Mouse (Mus musculus) gastrocnemius, adult 2 months (tissue): Measurements from ENCODE around the gene Sec24b. TPM values are rescaled to one million over a fixed set of nuclear protein-coding genes. Genes with fewer than 3 reads are reported as not detected.
A peak's percentile ranks its signal among the peaks of the same experiment; 100 is the strongest.

ENCODE experiments used
- DNase-seq: peaks from one replicate; pipeline ENCODE4 v3.0.0; 2022
- H3K27ac ChIP-seq: fragments of 200-600 bp; 2 replicates; pipeline ENCODE4 v1.8.1; 2022; ENCODE audit warnings: mild to moderate bottlenecking
- H3K4me3 ChIP-seq: fragments of 200-600 bp; 2 replicates; pipeline ENCODE4 v1.8.1; 2022; ENCODE audit warnings: mild to moderate bottlenecking, moderate library complexity
- CTCF ChIP-seq: fragments of 200-600 bp; IDR thresholded peaks from 2 replicates; pipeline ENCODE4 v1.8.1; 2022; ENCODE audit warnings: antibody characterized with exemption, mild to moderate bottlenecking, moderate library complexity
- intact Hi-C: fragments of 180-260 bp; cut with DNase I; formaldehyde crosslinking; loops from one replicate; pipeline ENCODE4 v1.15.1; 2025
- total RNA-seq, 2 experiments: library from RNA; stranded (reverse); gene quantifications; 2 replicates each; pipeline ENCODE4 v1.2.3; 2021

Sec24b gene
- total RNA-seq, 2 experiments from 2014 or later = 24.9 to 28.8 TPM

DNA sequence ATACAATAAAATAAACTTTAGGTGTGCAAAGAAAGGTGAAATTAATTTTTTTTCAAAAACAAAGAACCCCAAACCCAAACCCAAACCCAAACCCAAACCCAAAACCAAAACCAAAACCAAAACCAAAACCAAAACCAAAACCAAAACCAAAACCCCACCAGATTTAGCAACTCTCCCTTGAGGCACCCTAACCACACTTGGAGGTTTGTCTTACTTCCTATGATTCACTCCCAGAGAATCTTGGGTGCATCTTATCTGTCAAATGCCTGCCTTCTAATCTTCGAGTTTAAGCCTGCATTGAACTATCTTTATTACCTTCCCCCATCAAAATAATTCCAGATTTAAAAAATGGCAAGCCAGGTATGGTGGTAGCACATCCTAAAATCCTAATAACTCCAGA, 14.4 kb upstream of the Sec24b start:
- DNase-seq = no peak
- H3K27ac ChIP-seq = no peak overlapping the region
- no peak for TF ChIP-seq CTCF
- H3K4me3 ChIP-seq = no peak overlapping the region
- intact Hi-C loops = no loop called here

DNA sequence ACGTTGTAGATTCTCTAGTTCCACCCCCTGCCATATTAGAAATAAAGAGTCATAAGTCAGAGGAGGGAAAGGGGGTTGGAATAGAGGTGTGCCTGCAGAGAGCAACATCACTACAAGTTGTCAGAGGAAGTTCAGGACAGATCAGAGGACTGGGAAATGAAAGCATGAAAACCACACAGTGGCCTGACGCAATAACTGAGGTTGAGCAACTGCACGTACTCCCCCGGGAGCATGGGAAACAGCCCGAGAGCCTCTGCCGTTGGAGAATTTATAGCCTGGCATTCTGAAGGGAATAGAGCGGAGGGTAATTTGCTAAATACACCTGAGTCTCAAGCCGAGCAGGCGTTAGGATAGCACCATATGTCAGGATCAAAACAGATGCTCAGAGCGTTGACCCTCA, 11.7 kb upstream of the Sec24b start:
- intact Hi-C loops = no loop called here
- peak; percentile 55 for DNase-seq
- H3K27ac ChIP-seq = no peak overlapping the region
- H3K4me3 ChIP-seq = peak overlapping the region; percentile 34
- no peak for TF ChIP-seq CTCF

DNA sequence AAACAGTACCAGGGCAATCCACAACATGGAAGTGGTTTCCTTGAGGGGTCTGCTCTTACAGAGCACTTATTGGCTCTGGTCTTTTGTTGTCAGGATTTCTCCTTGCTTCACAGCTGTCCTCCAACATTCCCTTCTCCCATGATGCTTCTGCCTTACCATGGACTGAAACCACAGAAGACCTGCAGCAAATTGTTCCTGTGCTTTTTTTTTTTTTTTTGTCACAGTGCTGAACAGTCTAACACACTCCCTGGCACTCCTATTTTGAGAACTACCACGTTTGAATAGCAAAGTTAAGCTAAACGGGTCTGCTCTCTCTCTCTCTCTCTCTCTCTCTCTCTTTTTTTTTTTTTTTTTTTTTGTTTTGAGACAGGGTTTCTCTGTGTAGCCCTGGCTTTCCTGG, 10.6 kb upstream of the Sec24b start:
- TF ChIP-seq CTCF = no peak
- Histone ChIP-seq H3K27ac (no peak overlapping the region), H3K4me3 (no peak overlapping the region)
- DNase-seq = no peak
- intact Hi-C loops = no loop called here

DNA sequence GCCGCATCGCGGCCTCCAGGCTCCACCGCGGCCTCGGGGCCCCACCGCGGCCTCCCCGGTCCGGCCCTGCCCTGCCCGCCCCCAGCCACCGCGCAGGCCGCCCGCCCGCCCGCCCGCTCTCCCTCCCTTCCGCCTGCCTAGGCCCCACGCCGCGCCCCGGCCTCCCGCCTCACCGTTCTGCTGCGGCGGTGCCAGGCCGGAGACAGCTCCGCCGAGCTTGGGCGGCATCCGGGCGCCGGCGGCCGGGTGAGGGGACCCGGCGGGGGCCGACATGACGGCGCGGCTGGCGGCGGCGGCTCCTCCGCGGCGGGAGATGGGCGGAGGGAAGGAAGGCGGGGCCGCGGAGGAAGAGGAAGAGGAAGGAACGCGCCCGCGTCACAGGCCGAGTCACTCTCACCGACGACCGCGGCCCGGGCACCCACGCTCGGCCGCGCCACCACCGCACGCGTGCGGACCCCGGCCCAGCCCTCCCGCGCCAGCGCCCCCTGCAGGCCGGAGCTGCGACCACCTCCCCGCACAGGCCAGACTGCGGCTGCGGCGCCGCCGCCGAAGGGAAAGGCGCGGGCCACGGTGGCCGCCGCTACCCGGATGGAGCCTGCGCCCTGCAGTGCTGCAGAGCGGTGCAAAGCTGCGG, 840 bp downstream of the Sec24b start:
- peak; percentile 80 for TF ChIP-seq CTCF
- intact Hi-C loops = loop anchor here (5.0 kb wide), 1 partner anchor 228 kb away; the partner anchor contains the start of gene Gar1
- Histone ChIP-seq H3K4me3 (peak overlapping the region; percentile 80), H3K27ac (peak overlapping the region; percentile 89)
- DNase-seq = peak; percentile 90

DNA sequence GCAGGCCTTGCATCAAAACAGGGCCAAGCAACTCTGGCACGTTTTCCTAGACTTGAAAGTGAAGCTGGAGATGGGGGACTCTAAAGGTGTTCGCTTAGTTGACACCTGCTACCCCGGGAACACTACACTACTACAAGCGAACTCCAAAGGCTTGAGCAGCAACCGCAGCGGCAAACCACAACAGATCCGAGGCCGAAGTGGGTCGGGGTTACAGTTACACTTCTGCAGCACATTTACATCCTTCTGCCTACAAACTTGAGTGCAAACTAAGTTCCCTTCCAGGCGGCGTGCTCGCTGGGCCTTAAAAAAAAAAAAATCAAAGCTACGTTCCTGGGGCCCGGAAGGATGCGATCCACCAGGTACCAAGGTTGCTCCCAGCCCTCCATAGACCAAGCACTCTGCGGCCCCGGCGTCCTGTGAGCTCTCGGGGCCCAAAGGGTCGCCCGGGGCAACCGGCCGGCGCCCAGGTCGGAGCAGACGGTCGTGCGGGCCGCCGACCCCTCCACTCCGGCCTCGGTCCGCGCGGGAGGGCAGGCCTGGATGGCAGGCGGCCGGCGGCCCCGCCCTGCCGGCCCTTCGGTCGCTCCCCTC, 1.5 kb downstream of the Sec24b start:
- H3K27ac ChIP-seq = peak overlapping the region; percentile 89
- intact Hi-C loops = loop anchor here (5.0 to 10.0 kb wide), 3 partner anchors 65 to 228 kb away; partner anchors contain the start of genes Gar1 and Pla2g12a
- no peak for TF ChIP-seq CTCF
- DNase-seq = peak; percentile 26
- peak overlapping the region; percentile 80 for H3K4me3 ChIP-seq

DNA sequence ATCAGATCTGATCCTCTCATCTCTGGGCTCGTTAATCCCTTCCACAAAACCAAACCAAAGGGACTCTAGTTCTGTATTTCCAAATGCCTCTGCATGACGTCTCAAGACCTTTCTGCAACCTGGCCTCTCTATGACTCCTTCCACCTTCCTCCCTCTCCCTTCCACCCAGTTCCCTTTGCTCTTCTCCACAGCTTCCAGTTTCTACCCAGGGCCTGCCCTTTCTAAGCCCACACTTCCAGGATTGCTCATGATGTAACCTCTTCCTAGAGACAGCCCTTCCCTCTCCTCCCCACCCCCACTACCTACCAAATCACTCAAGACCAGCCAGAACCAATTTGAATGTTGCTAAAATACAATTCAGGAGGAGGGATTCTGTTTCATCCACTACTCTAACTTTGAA, 2.9 kb downstream of the Sec24b start:
- Histone ChIP-seq H3K27ac (peak overlapping the region; percentile 89; the same call in 1 of the 2 replicates), H3K4me3 (no peak overlapping the region)
- intact Hi-C loops = loop anchor here (5.0 to 10.0 kb wide), 2 partner anchors 64 to 181 kb away; partner anchors contain the start of gene Pla2g12a
- no peak for DNase-seq
- no peak for TF ChIP-seq CTCF

DNA sequence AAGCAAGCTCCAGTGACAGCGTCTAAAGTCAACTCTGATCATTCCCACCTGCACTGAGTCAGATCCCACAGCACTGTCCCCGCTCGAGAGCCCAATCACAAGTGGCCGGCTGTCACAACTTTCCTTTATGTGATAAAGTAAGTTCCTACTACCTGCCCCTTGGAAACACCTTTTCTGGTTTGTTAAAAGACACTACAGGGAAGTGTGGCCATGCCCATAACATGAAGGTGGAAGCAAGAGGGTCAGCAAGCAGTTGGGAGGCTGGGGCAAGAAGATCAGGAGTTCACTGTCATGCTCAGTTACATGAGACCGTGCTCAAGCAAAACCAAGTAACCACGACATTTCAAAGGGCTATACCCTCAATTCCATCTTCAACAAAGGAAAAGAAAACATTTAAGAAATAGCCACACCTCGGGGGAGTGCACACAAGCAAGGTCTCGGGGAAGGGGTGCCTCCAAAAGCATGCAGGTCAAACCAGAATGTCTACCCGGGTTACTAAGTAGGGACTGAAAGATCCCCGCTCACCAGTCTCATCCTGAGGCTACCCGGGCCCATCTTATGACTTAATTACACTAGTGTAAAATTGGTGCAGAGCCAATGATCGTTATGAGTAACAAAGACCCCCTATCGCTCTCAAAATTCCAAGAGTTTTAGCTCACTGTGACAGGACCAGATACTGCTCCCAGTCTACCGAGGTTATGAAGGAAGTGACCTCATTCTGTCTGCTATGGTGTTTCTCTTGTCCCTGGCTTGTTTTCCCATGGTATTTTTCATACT, 3.6 kb downstream of the Sec24b start:
- Histone ChIP-seq H3K4me3 (no peak overlapping the region), H3K27ac (no peak overlapping the region)
- intact Hi-C loops = loop anchor here (5.0 to 10.0 kb wide), 2 partner anchors 63 to 180 kb away; partner anchors contain the start of gene Pla2g12a
- TF ChIP-seq CTCF = no peak
- no peak for DNase-seq

DNA sequence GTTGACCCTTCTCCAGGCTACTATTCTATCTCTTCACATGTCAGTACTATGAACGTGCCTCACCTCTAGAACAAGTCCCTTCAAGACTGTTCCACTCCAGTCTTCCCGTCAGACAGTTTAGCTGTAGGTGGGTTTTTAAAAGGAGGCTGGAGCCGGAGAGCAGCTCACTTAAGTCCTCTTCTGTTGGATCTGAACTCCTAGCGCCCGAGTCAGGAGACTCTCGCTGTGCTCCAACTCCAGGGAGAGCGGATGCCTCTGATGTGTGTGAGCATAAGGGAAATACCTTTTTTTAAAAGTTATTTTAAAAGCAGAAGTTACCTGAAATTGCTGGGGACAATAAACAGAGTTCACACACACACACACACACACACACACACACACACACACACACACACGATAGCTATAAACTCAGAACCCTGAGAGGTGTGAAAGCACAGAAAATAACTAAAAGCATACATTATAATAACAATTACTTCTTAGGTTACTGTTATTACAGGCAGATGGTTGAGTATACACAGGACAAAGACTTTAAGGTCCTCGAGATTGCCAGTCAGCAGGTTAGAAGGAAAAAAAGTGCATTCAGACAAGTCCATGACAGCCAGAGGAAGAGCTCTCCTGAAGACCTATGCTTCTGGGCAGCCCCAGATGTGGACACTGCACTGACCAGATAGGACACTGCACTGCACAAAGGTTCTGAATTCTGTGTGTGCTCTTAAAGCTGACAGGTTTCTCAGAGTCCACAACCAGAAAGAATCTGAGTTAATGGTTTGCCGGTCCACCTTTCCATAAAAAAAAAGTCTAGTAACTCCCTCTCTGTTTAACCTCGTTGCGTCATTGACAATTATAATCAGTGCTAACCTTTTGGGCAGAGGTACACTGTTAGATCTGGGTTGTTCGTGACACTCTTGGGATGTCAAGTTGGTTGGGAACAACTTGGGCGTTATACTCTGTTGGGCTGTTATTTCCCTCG, 5.7 kb downstream of the Sec24b start:
- intact Hi-C loops = loop anchor here (5.0 to 10.0 kb wide), 2 partner anchors 61 to 178 kb away; partner anchors contain the start of gene Pla2g12a
- DNase-seq = no peak
- no peak for TF ChIP-seq CTCF

DNA sequence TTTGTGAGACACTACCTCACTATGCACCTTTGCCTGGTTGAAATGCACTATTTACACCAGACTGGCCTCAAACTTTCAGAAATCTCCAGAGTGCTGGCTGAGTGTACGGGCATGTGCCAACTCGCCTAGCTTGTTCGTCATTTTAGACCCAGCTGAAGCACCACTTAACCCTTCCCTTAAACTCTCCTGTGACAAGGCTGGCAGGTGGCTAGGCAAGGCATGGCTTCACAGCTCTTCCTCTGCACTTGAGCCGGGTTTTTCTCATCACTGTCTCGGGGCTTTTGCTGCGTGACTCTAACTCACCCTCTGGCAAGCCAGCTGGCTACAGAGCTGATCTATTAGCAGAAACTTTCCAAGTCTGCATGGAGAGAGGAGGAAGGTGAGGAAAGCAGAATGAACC, 6.8 kb downstream of the Sec24b start:
- H3K27ac ChIP-seq = peak overlapping the region; percentile 56
- intact Hi-C loops = loop anchor here (10.0 kb wide), 1 partner anchor 60 kb away; no protein-coding TSS in a partner anchor

More for the DNA sequence above, 5.7 kb downstream of the Sec24b start:
- no peak overlapping the region for H3K27ac ChIP-seq
- H3K4me3 ChIP-seq = no peak overlapping the region

DNA sequence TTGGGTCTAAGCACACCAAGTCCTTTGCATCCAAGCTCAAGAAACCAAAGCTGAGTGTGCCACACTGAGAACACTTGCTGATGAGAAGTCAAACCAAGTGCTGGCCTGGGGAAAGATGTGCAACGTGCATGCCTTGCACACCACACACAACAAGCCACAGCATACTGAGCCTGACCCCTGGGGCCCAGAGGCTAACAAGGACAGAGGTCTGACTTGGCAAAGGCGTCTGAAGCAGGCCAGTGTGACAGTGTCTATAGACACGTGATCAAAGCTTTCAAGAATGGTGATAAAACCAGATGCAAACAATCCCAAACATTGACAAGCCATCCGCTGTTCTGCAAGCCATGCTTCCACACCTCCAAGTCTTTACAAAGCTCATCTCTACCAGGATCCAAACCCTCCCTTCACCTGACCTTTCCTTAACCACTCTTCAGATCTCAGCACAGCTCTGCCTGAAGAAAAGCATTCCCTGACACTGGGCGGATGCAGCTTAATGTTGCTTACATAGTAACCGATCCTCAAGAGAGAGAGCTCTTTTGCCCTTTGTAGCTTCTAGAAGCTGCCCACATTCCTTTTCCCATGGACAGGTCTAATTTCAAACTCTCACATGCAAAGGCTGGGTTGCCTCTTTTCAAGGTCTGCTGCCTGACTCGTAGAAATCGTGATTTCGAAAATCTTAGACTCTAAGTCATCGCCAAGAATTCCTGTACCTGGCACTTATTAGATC, 7.8 kb downstream of the Sec24b start:
- no peak for DNase-seq
- TF ChIP-seq CTCF = no peak
- Histone ChIP-seq H3K4me3 (no peak overlapping the region), H3K27ac (peak overlapping the region; percentile 56)
- intact Hi-C loops = loop anchor here (10.0 kb wide), 1 partner anchor 59 kb away; no protein-coding TSS in a partner anchor

More for the DNA sequence above, 6.8 kb downstream of the Sec24b start:
- no peak overlapping the region for H3K4me3 ChIP-seq
- no peak for TF ChIP-seq CTCF
- DNase-seq = no peak
